Comparison of ENCODE assay signal across 20 mouse cellular contexts in genomic region chr10:117534478-117534877, GRCm38 (mm10).
A peak's percentile ranks its signal among the peaks of the same experiment; 100 is the strongest.
DNase-seq lines count a peak whose midpoint lies in the region; ATAC-seq lines count a peak whose summit lies in the region.
"Had no signal": no experiment of that assay in that cellular context is flagged by ENCODE, and none has a peak within 500 bp of the region (broad histone marks: within the 10 kb centered on the region; RNA-seq: fewer than 3 reads in every experiment).

No protein-coding gene starts in this region.

- H3K36me3 ChIP-seq in midbrain, embryonic 15.5 days (replicated peaks): no peaks in the 10 kb centered on the region
- H3K36me3 ChIP-seq: G1E had no signal

- H3K4me3 ChIP-seq in midbrain, embryonic 15.5 days: no peak overlapping the region

- H3K4me1 ChIP-seq in midbrain, embryonic 15.5 days: no peaks in the 10 kb centered on the region

- H3K9ac ChIP-seq in midbrain, embryonic 15.5 days: no peak overlapping the region

- H3K4me2 ChIP-seq in midbrain, embryonic 15.5 days: no peak overlapping the region

- WGBS in midbrain, embryonic 15.5 days: 87% methylated on average over 4 of the region's 4 CpGs

- H3K9me3 ChIP-seq in midbrain, embryonic 15.5 days: no peaks in the 10 kb centered on the region
- H3K9me3 ChIP-seq: G1E had no signal

- H3K27me3 ChIP-seq in midbrain, embryonic 15.5 days (replicated peaks): no peaks in the 10 kb centered on the region

- ATAC-seq in midbrain, embryonic 15.5 days (replicated peaks): no peak
- ATAC-seq: activated CD4-positive, CD25-positive, alpha-beta regulatory T cell, adult 4 months; CD4-positive, CD25-positive, alpha-beta regulatory T cell, adult 4 months; Patski had no signal

- peak; percentile 93 for DNase-seq in 3T3-L1 (ENCODE audit: low read depth, low spot score)
- DNase-seq in adipocyte (ENCODE audit: low spot score): peak; percentile 94
- DNase-seq in kidney, postnatal 14 days: no peak
- DNase-seq: adrenal gland, adult 2 months; adrenal gland, adult 8-10 months; adrenal gland, postnatal 10 days; adrenal gland, postnatal 14 days; adrenal gland, postnatal 25 days; adrenal gland, postnatal 36 days; B cell, adult 2 months; cerebellum, adult 11 months; cerebellum, adult 11-12 months; cerebellum, adult 18-20 months; cerebellum, adult 2 months; cerebellum, adult 8-10 months had no signal

- H3K27ac ChIP-seq in midbrain, embryonic 15.5 days: no peak overlapping the region
